Mouse (Mus musculus) neural tube, embryonic 14.5 days (tissue): ENCODE measurements around the gene Lamc2. TPM values are rescaled to one million over a fixed set of nuclear protein-coding genes. Genes with fewer than 3 reads are reported as not detected.

Experiments
- ATAC-seq: fragments of 200-750 bp; cut with Nextera tagmentation; 2 replicates; pipeline ENCODE4 v1.8.0; 2017; ENCODE audit warnings: low read depth, mild to moderate bottlenecking, moderate TSS enrichment, moderate library complexity
- H3K27ac ChIP-seq: fragments of 300-500 bp; sonication (generic); 2 replicates; pipeline ENCODE4 v1.5.1; 2014; ENCODE audit warnings: low read depth, mild to moderate bottlenecking, control low read depth, low read length, moderate library complexity, mixed read lengths
- H3K27me3 ChIP-seq: fragments of 300-500 bp; sonication (generic); 2 replicates; pipeline ENCODE4 v1.6.1; 2014; ENCODE audit warnings: low read length; ENCODE audit not compliant: control insufficient read depth, insufficient read depth
- H3K36me3 ChIP-seq: fragments of 300-500 bp; sonication (generic); 2 replicates; pipeline ENCODE4 v1.6.1; 2014; ENCODE audit warnings: low read length, mixed read lengths; ENCODE audit not compliant: control insufficient read depth, insufficient read depth
- H3K4me1 ChIP-seq: fragments of 300-500 bp; sonication (generic); 2 replicates; pipeline ENCODE4 v1.6.1; 2014; ENCODE audit warnings: low read length; ENCODE audit not compliant: control insufficient read depth, insufficient read depth
- H3K4me2 ChIP-seq: fragments of 300-500 bp; sonication (generic); 2 replicates; pipeline ENCODE4 v1.6.1; 2014; ENCODE audit warnings: mild to moderate bottlenecking, low read depth, low read length, control low read depth
- H3K4me3 ChIP-seq: fragments of 300-500 bp; sonication (generic); 2 replicates; pipeline ENCODE4 v1.5.1; 2014; ENCODE audit warnings: low read depth, low read length, control low read depth, mixed read lengths
- H3K9ac ChIP-seq: fragments of 300-500 bp; sonication (generic); replicated peaks from 2 replicates; pipeline ENCODE4 v1.6.1; 2014; ENCODE audit warnings: low read depth, mild to moderate bottlenecking, control low read depth, low read length, mixed read lengths
- H3K9me3 ChIP-seq: fragments of 300-500 bp; sonication (generic); 2 replicates; pipeline ENCODE4 v1.6.1; 2016; ENCODE audit warnings: low read length; ENCODE audit not compliant: control insufficient read depth
- WGBS: fragments of 180-500 bp; shearing (Covaris S2); extraction: QIAGEN DNeasy Blood & Tissue Kit; methylation state at CpG from one replicate; pipeline ENCODE4 v1.1.7; 2014; 5-methylcytosine and 5-hydroxymethylcytosine counted together
- polyA plus RNA-seq: library from polyadenylated mRNA; unstranded; fragments of >200 nt; fragmentation: Nextera tagmentation; extraction: Ambion mirVana; gene quantifications from 2 replicates; pipeline ENCODE4 v1.2.1, GENCODE M21; 2014

The Lamc2 gene
- polyA plus RNA-seq, 1 experiment from 2014 or later = 1.5 TPM

GRCm38 (mm10) chr1:153191943-153192329 is 5.7 kb upstream of the Lamc2 start:
- WGBS = 4% methylated on average over 4 of the region's 5 CpGs
- Histone ChIP-seq H3K4me3 (no peak overlapping the region), H3K9ac (no peak overlapping the region), H3K36me3 (no peaks in the 10 kb centered on the region), H3K27ac (no peak overlapping the region; the same call in 1 of the 2 replicates), H3K4me2 (no peak overlapping the region), H3K9me3 (no peaks in the 10 kb centered on the region), H3K27me3 (peaks cover 3% of the 10 kb centered on the region), H3K4me1 (0 out of 2 replicates have a peak, but pooled peaks cover 5% of the 10 kb centered on the region)
- peak; percentile 71 for ATAC-seq

GRCm38 (mm10) chr1:153191237-153191942 is 5.1 kb upstream of the Lamc2 start:
- Histone ChIP-seq H3K4me1 (0 out of 2 replicates have a peak, but pooled peaks cover 5% of the 10 kb centered on the region), H3K9ac (no peak overlapping the region), H3K4me2 (peak overlapping the region; percentile 9; the same call in 1 of the 2 replicates), H3K9me3 (no peaks in the 10 kb centered on the region), H3K27me3 (peaks cover 5% of the 10 kb centered on the region), H3K27ac (0 out of 2 replicates have a peak overlapping the region, but pooled peaks have one; percentile 3), H3K36me3 (no peaks in the 10 kb centered on the region), H3K4me3 (no peak overlapping the region)
- WGBS = 32% methylated on average over 15 of the region's 15 CpGs
- peak; percentile 24; the same call in 1 of the 2 replicates for ATAC-seq

- Histone ChIP-seq H3K4me1 (peaks cover 15% of the 10 kb centered on the region; the same call in 1 of the 2 replicates), H3K27ac (no peak overlapping the region), H3K4me2 (no peak overlapping the region), H3K27me3 (peaks cover 19% of the 10 kb centered on the region), H3K9me3 (no peaks in the 10 kb centered on the region), H3K36me3 (no peaks in the 10 kb centered on the region), H3K9ac (no peak overlapping the region), H3K4me3 (no peak overlapping the region)
- WGBS = 82% methylated on average over 3 of the region's 3 CpGs
- no peak for ATAC-seq
Observed at GRCm38 (mm10) chr1:153188081-153188480, 1.8 kb upstream of the Lamc2 start.

- H3K4me2 ChIP-seq = no peak overlapping the region
- peaks cover 9% of the 10 kb centered on the region for H3K27me3 ChIP-seq
- no peak overlapping the region for H3K4me3 ChIP-seq
- no peaks in the 10 kb centered on the region for H3K36me3 ChIP-seq
- no peak overlapping the region for H3K27ac ChIP-seq
- no peaks in the 10 kb centered on the region for H3K9me3 ChIP-seq
- H3K4me1 ChIP-seq = peaks cover 4% of the 10 kb centered on the region; the same call in 1 of the 2 replicates
- WGBS = 54% methylated on average over 9 of the region's 9 CpGs
- no peak overlapping the region for H3K9ac ChIP-seq
- ATAC-seq = no peak
Observed at GRCm38 (mm10) chr1:153180586-153181289, 5.5 kb downstream of the Lamc2 start.

GRCm38 (mm10) chr1:153180160-153180559 is 6.1 kb downstream of the Lamc2 start:
- Histone ChIP-seq H3K4me1 (no peaks in the 10 kb centered on the region), H3K36me3 (no peaks in the 10 kb centered on the region), H3K9ac (no peak overlapping the region), H3K27ac (no peak overlapping the region), H3K4me3 (no peak overlapping the region), H3K27me3 (peaks cover 8% of the 10 kb centered on the region), H3K9me3 (no peaks in the 10 kb centered on the region), H3K4me2 (no peak overlapping the region)
- WGBS = 86% methylated on average over 4 of the region's 4 CpGs
- no peak for ATAC-seq

- H3K4me1 ChIP-seq = no peaks in the 10 kb centered on the region
- 68% methylated on average over 12 of the region's 12 CpGs for WGBS
- H3K36me3 ChIP-seq = no peaks in the 10 kb centered on the region
- no peaks in the 10 kb centered on the region for H3K27me3 ChIP-seq
- no peak overlapping the region for H3K9ac ChIP-seq
- no peak overlapping the region for H3K4me3 ChIP-seq
- H3K9me3 ChIP-seq = no peaks in the 10 kb centered on the region
- H3K4me2 ChIP-seq = no peak overlapping the region
- ATAC-seq = no peak
- H3K27ac ChIP-seq = no peak overlapping the region
Observed at GRCm38 (mm10) chr1:153174801-153175200, 11.4 kb downstream of the Lamc2 start.

GRCm38 (mm10) chr1:153173276-153173675 is 13.0 kb downstream of the Lamc2 start:
- H3K9ac ChIP-seq = no peak overlapping the region
- H3K4me2 ChIP-seq = no peak overlapping the region
- H3K4me1 ChIP-seq = no peaks in the 10 kb centered on the region
- H3K27me3 ChIP-seq = no peaks in the 10 kb centered on the region
- WGBS = 66% methylated on average over 3 of the region's 3 CpGs
- H3K9me3 ChIP-seq = no peaks in the 10 kb centered on the region
- no peak for ATAC-seq
- H3K27ac ChIP-seq = no peak overlapping the region; the same call in 1 of the 2 replicates
- no peaks in the 10 kb centered on the region for H3K36me3 ChIP-seq
- no peak overlapping the region for H3K4me3 ChIP-seq

- no peak overlapping the region for H3K4me3 ChIP-seq
- H3K4me2 ChIP-seq = no peak overlapping the region
- 22% methylated on average over 9 of the region's 9 CpGs for WGBS
- H3K27me3 ChIP-seq = no peaks in the 10 kb centered on the region
- H3K36me3 ChIP-seq = no peaks in the 10 kb centered on the region
- no peak overlapping the region for H3K27ac ChIP-seq
- no peak for ATAC-seq
- no peaks in the 10 kb centered on the region for H3K9me3 ChIP-seq
- no peaks in the 10 kb centered on the region for H3K4me1 ChIP-seq
- H3K9ac ChIP-seq = no peak overlapping the region
Observed at GRCm38 (mm10) chr1:153172291-153172731, 13.9 kb downstream of the Lamc2 start.

- H3K27me3 ChIP-seq = no peaks in the 10 kb centered on the region
- H3K9me3 ChIP-seq = no peaks in the 10 kb centered on the region
- H3K4me1 ChIP-seq = no peaks in the 10 kb centered on the region
- no peak overlapping the region for H3K27ac ChIP-seq
- no peak overlapping the region for H3K4me3 ChIP-seq
- H3K9ac ChIP-seq = no peak overlapping the region
- H3K4me2 ChIP-seq = no peak overlapping the region
- no peak for ATAC-seq
- no peaks in the 10 kb centered on the region for H3K36me3 ChIP-seq
- WGBS = 75% methylated on average over 10 of the region's 10 CpGs
Observed at GRCm38 (mm10) chr1:153171011-153171410, 15.2 kb downstream of the Lamc2 start.
